Mouse (Mus musculus) midbrain, embryonic 16.5 days (tissue): ENCODE data around the gene Cux2. TPM values are rescaled to one million over a fixed set of nuclear protein-coding genes. Genes with fewer than 3 reads are reported as not detected.

Experiments used
- microRNA-seq: library from miRNA; unstranded; fragments of <30 nt; microRNA quantifications from one replicate; pipeline ENCODE4, GENCODE M21; 2017
- polyA plus RNA-seq: library from polyadenylated mRNA; unstranded; fragments of >200 nt; fragmentation: Nextera tagmentation; extraction: Ambion mirVana; gene quantifications from 2 replicates; pipeline ENCODE4 v1.2.1, GENCODE M21; 2015

The Cux2 gene
- polyA plus RNA-seq, 1 experiment from 2014 or later = 20.2 TPM

Small RNA genes lying within 50 kb of the gene (microRNA-seq; reads per million reads assigned to microRNA genes)
- not detected for gene Mir7031

Other genes with a start within 250 kb of the Cux2 start
- gene Sh2b3, start 212.5 kb downstream of the Cux2 start, polyA plus RNA-seq = 6.1 and 6.7 TPM in 2 replicates
- gene Pheta1, start 201.1 kb downstream of the Cux2 start, polyA plus RNA-seq = 43.4 and 51.3 TPM in 2 replicates
- gene Myl2, start 50.8 kb upstream of the Cux2 start, polyA plus RNA-seq = 1.6 and 2.4 TPM in 2 replicates
- 0.24 and 0.25 TPM in 2 replicates for gene Ccdc63, start 90.7 kb upstream of the Cux2 start, polyA plus RNA-seq
- 188 and 193 TPM in 2 replicates for gene Ppp1cc, start 108.2 kb upstream of the Cux2 start, polyA plus RNA-seq
- 1.7 and 1.8 TPM in 2 replicates for gene Hvcn1, start 156.7 kb upstream of the Cux2 start, polyA plus RNA-seq
- gene Tctn1, start 214.4 kb upstream of the Cux2 start, polyA plus RNA-seq = 5.4 and 7.3 TPM in 2 replicates
- 7.1 and 7.6 TPM in 2 replicates for gene Pptc7, start 234.3 kb upstream of the Cux2 start, polyA plus RNA-seq